Mouse (Mus musculus): ENCODE results near the gene Tyro3.

The Tyro3 gene

DNA sequence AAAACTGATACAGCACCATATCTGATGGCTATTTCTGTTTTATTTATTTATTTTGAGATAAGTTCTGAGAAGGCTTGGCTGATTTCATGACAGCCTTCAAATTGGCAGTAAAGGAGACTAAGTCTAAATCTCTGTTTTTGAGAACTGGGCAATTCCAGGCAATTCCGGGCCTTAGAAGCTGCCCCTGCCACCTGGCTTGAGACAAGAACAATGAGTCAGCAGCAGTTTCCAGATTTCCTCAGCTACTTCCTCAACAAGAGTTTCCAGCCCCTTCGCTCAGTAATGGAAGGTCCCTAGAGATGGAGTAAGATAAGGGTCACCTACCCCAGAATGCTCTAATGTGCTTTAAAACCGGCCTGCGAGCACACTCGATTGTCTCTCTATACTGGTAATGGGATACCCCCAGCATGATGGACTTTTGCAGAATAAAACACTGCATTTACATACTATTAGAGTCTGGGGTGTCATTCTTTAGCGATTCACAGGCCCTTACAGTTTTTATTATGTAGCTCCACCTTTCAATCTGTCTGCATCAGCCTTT is 57.8 kb downstream of the Tyro3 start:
- in situ Hi-C loops (cut with MboI, MseI), result no loop called here

DNA sequence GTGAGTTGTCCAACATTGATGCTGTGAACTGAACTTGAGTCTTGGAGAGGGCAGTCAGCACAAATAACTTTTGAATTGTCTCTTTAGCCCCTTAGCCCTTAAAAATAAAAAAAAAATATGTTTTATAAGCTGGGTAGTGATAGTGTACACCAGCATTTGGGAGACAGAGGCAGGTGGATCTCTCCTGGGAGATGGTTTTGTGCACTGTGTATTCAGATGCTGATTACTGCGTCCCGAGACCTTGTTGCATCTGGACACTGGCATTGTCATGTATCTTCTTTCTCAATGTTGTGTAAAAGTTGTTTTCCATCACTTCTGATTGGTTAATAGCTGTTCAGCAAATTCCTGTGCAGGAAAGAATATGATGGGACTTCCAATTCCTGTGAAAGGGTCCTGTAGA is 59.8 kb downstream of the Tyro3 start:
- in situ Hi-C loops (cut with MboI, MseI), result no loop called here

DNA sequence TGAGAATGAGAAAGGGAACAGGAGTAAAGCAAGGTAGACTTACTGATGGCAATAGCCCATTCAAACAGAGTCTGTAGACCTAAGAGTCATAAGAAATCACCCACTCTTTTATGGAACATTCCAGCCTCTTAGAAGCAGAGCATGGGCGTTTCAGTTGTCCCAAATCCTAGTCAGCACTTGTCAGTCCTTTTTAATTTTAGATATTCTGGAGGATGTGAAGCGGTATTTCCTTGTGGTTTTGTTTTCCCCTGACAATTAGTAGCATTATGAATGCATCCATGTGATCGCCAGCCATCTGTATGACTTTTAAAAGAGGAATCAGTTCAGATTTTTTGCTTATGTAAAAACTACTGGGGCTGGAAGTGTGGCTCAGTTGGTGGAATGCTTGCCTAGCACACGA is 67.0 kb downstream of the Tyro3 start:
- in situ Hi-C loops (cut with MboI, MseI), result no loop called here
